Mouse (Mus musculus) CD4-positive, CD25-positive, alpha-beta regulatory T cell (primary cell): ENCODE measurements around the gene Kif15. TPM values are rescaled to one million over a fixed set of nuclear protein-coding genes. Genes with fewer than 3 reads are reported as not detected.

Source experiments
- polyA plus RNA-seq: library from polyadenylated mRNA; unstranded; fragments of 100-300 nt; shearing (Covaris generic); gene quantifications from one replicate; pipeline ENCODE4 v1.2.1, GENCODE M21; 2017

Kif15 gene
- polyA plus RNA-seq, result 3.4 TPM

DNA sequence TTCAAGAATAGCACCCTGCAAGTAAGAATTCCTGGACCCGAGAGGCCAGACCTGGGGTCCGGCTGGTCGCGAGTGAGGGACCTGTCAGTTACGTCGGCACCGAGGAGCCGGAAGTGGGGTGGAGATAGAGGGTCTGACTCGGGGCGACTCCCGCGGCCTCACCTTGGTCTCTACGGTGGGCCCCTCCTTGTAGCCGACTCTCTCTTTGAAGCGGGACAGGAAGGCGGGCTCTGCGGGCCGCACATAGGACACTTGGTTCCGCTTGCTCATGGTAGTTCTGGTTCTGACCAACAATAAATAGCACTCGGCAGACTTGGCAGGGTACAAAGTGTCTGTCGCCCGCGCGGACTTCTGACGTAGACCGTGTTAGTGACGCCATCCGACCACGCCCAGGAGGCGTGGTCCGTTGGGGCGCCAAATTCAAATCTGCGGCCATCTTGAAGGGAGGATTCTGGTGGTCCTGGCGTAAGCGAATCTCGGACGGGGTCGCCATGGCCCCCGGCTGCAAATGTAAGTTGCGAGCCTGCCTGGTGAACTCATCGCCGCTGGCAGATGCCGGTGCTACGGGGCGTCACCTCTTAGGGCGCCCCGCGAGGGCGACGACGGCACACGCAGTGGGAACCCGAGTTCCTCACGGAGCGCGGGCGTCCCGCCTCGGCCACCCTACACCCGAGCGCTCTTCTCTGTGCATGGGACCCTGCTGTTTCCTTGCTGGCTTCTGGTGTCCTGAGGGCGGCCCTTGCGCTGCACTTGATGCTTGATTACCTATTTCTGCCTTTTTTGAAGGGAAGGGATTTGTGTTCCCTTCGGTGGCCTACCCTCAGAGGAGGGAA, at the start of gene Kif15, which contains the start of gene 1110059G10Rik:
TSS of gene Kif15 (plus strand) at position 404 of the 833 bp plus-strand sequence.
TSS of gene 1110059G10Rik (minus strand) at position 358 of the 833 bp plus-strand sequence.

DNA sequence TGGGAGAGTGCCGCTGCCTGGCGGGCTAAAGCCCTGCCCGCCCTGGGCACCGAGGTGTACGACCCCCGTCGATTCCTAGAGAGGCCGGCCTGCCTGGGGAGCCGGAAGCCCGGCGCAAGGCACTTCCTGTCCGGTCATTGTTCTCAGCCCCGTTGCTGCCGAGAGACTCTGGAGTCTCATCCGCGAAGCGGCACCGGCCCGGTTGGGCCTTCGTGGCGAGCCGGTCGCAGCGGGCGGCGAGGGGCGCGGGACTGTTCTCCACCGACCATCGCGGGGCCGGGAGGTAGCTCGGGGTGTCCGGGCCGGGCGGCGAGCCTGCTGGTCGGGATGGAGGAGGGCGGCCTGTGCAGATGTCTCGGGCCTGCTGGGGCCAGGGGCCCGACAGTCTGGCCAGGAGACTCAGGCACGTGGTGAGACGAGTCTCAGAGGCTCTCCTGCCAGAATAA, 27.9 kb upstream of the Kif15 start, which contains the start of gene Zfp105:
TSS of gene Zfp105 (plus strand) at position 137 of the 446 bp plus-strand sequence.

DNA sequence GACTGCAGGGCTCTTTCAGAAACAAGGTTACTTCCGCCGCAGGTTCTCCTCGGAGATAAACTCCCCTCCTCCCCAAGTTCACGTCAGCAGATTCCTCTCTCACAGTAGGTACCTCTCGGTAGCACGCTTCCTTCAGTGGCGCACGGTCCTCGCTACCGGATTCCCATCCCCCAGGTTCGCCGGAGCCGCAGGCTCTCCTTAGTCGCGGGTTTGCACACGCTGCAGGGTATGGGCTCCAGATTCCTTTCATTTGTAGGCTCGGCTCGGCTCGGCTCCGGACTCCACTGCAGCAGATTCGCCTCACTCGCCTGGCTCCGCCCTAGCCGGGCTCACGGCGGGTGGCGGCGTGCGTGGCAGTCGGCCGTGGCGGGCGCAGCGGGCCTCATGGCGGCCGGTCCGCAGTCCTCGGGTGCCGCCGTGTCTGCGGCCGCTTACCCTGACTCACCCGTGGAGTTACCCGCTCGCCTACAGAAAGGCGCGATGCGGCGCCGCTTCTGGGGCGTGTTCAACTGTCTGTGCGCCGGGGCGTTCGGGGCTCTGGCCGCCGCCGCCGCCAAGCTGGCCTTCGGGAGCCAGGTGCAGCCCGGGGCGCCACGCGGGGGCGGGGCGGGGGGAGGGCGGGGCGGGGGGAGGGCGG, 70.3 kb downstream of the Kif15 start, which contains the start of gene Tmem42:
TSS of gene Tmem42 (plus strand) at position 332 of the 637 bp plus-strand sequence.

DNA sequence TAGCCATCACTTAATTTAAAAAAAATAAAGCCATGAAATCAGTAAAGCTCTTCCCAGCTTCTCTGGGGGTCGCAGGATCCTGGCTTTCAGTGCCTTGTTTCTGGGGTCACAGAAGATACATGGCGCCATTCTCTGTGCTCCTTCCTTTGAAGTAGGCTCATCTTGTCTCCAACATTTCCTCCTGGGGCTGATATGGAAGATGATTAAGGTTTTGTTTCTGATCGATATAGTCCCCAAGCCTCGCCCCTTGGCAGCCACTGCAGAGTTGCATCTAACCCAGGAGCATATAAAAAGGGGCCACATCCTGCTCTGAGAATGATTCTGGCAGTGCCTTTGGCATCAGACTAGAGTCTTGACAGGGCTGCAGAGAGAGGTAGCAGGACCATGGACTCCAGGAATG, 83.6 kb downstream of the Kif15 start, which contains the start of gene Tgm4:
TSS of gene Tgm4 (plus strand) at position 301 of the 400 bp plus-strand sequence.

Other genes with a start within 250 kb of the Kif15 start
- not detected for gene Topaz1, start 203.7 kb upstream of the Kif15 start, polyA plus RNA-seq
- gene Tcaim, start 145.5 kb upstream of the Kif15 start, polyA plus RNA-seq, result 17.1 TPM
- gene Gm35549, start 107.0 kb upstream of the Kif15 start, polyA plus RNA-seq, result 2.1 TPM
- gene Zfp445, start 85.0 kb upstream of the Kif15 start, polyA plus RNA-seq, result 64.9 TPM
- 6.6 TPM for gene Zkscan7, start 65.4 kb upstream of the Kif15 start, polyA plus RNA-seq
- 0.12 TPM for gene Zfp105, start 28.0 kb upstream of the Kif15 start, polyA plus RNA-seq
- 31.6 TPM for gene 1110059G10Rik, start within 50 bp of the Kif15 start, polyA plus RNA-seq
- 32.5 TPM for gene Tmem42, start 70.3 kb downstream of the Kif15 start, polyA plus RNA-seq
- gene Tgm4, start 83.7 kb downstream of the Kif15 start, polyA plus RNA-seq, result 1.2 TPM
- 70.2 TPM for gene Zdhhc3, start 162.2 kb downstream of the Kif15 start, polyA plus RNA-seq
- gene Exosc7, start 162.2 kb downstream of the Kif15 start, polyA plus RNA-seq, result 96.9 TPM
- gene Clec3b, start 199.9 kb downstream of the Kif15 start, polyA plus RNA-seq, result 0.42 TPM